Mouse (Mus musculus): ENCODE data around the gene Rptor.

Rptor gene

DNA sequence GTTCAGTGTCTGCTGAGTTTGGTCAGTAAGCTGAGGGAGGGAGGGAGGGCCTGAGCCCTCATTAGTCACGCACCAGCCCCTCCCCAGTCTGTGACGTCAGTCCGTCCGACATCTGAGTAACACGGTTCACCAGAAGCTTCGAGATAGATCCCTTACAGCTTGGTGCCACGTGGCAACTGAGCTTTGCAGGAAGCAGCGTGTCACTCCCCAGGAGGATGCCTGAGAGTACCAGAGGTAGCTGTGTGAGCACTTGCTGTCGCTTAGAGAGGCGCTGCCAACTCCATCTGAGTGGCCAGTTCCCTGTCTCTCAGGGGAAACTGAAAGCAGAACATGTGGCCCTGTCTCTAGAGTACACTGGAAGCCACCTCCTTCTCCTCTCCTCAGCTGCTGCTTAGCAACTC is 260.7 kb downstream of the Rptor start:
- DNase-seq (ENCODE audit: low read depth): peak; percentile 27

DNA sequence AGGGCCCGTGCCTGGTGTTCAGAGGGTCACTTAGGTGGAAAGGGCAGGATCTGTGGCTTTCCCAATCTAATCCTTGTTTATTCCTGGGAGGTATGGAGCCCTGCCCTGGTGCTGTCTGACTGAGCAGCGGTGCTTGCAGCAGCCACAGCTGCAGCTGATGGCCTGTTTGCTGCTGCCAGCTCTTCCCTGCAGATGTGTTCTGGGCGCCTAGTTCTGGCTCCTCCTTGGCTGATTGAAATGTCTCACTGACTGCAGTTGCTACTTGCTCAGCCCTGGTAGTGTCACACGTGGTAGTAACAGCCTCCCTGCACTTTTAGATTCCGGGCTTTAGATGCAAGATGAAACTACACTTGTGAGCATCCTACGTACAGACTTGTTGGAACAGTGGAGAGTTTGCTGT is 264.1 kb downstream of the Rptor start:
- no peak for DNase-seq (ENCODE audit: low read depth)

DNA sequence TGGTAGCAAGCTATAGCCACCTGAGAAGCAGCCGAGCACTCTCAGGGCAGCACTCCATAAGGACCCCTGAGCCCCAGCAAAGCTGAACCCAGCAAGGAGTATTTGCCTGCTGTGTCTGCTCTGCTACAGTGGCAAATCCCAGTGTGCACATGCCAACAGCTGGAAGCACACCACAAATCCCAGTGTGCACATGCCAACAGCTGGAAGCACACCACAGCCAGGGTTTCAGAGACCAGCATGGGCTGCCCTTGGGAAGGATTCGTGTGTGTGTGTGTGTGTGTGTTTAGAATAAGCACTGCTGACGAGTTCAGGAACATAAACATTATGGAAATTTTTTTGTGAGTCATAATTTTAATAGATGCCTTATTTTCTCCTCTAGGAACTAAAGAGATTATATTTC is 265.4 kb downstream of the Rptor start:
- DNase-seq (ENCODE audit: low read depth): no peak

- no peak for DNase-seq (ENCODE audit: low read depth)
These were observed 265.9 kb downstream of the Rptor start for GRCm38 (mm10) chr11:119868556-119868955.

DNA sequence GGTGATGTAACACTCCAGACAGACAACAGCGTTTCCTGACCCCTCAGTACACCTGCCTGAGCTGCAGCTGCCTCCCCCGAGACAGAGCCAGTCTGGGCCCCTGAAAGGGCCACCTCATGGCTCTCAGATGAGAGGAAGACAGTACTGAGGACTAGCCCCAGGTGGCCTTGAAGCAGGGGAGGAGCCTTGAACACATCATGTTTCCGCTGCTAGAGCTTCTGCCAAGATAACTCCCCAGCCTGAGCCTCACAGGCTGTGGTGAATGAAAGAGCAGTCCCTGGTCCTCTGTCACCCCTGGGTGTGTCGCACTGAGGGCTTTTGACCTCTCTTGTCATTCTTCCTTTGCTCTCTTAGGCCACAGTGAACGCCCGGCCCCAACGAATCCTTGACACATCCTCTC is 268.4 kb downstream of the Rptor start:
- DNase-seq (ENCODE audit: low read depth): no peak

GRCm38 (mm10) chr11:119873643-119874042 is 270.9 kb downstream of the Rptor start:
- no peak for DNase-seq (ENCODE audit: low read depth)

DNA sequence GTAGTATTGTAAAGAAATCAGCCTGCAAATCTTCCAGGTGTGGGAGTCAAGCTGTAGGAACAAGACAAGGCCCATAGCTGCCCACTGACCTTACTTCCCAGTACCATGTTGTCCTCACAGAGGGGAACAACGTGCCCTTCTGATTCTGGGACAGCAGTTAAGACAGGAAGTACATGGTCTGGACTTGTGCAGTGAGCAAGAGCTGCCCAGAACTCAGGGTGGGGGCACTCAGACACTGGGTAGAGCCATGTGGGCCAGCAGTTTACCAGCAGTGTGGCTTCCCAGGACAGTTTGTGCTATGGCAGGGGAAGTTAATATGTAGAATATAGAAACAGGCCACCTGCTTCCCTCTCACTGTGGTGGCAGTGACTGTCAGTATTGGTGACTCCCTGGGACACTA is 272.1 kb downstream of the Rptor start:
- no peak for DNase-seq (ENCODE audit: low read depth)

- no peak for DNase-seq (ENCODE audit: low read depth)
These were observed 273.0 kb downstream of the Rptor start for GRCm38 (mm10) chr11:119875685-119876084.

DNA sequence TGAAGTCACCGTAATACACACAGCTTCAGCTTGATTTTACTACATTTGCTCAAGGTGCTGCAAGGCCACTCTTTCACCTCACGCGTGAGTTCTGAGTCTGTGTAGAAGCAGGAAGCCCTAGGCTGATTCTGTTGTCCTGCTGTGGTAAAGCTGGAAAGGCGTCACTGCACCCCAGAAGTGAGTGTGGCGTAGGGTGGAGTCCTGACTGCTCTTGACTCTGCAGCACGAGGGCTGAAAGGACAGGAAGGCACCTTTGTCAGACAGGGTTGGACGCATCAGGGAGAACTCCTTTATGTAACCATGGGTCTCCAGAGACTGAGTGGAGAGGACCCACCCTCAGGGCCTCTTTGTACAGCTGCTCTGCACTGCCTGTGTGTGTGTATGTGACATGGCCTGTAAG is 274.4 kb downstream of the Rptor start:
- DNase-seq (ENCODE audit: low read depth): no peak

GRCm38 (mm10) chr11:119879573-119879972 is 276.9 kb downstream of the Rptor start:
- no peak for DNase-seq (ENCODE audit: low read depth)

- DNase-seq (ENCODE audit: low read depth): no peak
These were observed 280.9 kb downstream of the Rptor start for GRCm38 (mm10) chr11:119883646-119884045.

DNA sequence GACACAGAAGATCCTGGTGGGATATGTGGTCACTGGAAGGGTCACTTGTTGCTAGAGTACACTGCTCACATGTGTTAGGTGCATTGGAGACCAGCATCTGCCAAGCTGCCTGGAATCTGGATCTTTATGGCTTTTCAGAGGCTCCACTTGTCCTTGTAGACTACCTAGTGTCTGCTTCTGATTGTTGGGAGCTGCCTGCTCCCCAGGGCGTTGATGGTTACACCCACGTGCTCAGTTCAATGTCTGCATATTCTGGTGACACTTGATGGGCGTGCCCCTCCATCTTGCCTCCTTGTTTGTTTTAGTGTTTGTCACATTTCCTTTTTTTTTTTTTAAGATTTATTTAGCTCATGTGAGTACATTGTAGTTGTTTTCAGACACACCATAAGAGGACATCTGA is 287.3 kb downstream of the Rptor start:
- no peak for DNase-seq (ENCODE audit: low read depth)

- no peak for DNase-seq (ENCODE audit: low read depth)
These were observed 289.0 kb downstream of the Rptor start for GRCm38 (mm10) chr11:119891601-119892215.

GRCm38 (mm10) chr11:119893667-119894236 is 291.0 kb downstream of the Rptor start:
- DNase-seq (ENCODE audit: low read depth): no peak

GRCm38 (mm10) chr11:119894634-119895033 is 291.9 kb downstream of the Rptor start:
- DNase-seq (ENCODE audit: low read depth): no peak

- no peak for DNase-seq (ENCODE audit: low read depth)
These were observed 294.3 kb downstream of the Rptor start for GRCm38 (mm10) chr11:119897041-119897440.

GRCm38 (mm10) chr11:119898976-119899375 is 296.3 kb downstream of the Rptor start:
- DNase-seq (ENCODE audit: low read depth): no peak

GRCm38 (mm10) chr11:119901174-119901573 is 298.5 kb downstream of the Rptor start:
- no peak for DNase-seq (ENCODE audit: low read depth)

DNA sequence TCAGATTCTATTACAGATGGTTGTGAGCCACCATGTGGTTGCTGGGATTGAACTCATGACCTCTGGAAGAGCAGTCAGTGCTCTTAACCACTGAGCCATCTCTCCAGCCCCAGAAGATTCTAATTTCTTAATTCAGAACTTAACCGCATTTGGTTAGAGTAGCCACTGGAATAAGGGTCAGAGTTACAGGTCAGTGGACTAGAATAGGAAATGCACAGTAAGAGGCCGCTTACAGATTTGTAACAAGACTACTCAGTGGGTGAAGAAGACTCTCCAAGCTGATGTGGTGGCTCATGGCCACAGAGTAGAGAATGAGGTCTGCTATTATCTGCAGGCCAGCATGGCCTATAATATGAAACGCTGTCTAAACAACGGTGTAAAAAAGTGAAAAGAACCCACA is 300.2 kb downstream of the Rptor start:
- DNase-seq (ENCODE audit: low read depth): no peak

- peak; percentile 51 for DNase-seq (ENCODE audit: low read depth)
These were observed 302.0 kb downstream of the Rptor start for GRCm38 (mm10) chr11:119904621-119905286.

- no peak for DNase-seq (ENCODE audit: low read depth)
These were observed 303.1 kb downstream of the Rptor start for GRCm38 (mm10) chr11:119905794-119906193.

DNA sequence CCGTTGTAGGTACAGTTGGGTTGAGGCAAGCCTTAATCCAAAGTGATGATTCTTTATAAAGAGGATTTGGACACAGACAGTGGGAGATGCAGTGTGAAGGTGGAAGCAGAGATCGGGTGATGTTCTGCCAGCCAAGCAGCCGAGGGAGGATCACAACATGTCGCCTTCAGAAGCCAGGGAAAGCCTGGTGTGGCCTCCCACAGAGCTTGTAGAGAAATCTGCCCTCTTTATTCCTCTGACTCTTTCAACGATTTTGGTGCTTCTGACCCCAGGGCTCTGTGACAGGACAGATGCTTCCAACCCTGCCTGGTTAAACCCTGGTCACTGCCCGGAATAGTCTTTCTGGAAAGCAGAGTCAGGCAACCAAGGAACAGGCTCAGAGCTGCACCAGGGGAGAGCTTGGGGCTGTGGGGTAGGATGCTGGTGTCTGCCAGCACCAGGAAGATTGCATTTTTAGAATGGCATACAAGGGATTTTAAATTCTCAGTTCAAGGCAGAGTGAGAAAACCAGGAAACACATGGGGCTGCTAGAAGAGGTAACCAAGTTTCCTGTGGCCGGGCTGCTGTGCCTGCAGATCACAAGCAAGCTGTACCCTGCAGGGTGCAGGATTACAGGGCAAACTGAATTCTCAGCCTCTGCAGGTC is 304.4 kb downstream of the Rptor start:
- no peak for DNase-seq (ENCODE audit: low read depth)

- no peak for DNase-seq (ENCODE audit: low read depth)
These were observed 305.0 kb downstream of the Rptor start for GRCm38 (mm10) chr11:119907711-119908110.

Data from c-Kit-positive CD71-positive TER-119-negative erythroid progenitor cells, embryonic 14.5 days (primary cell).